Mouse (Mus musculus): ENCODE results near the gene Etv1. TPM values are rescaled to one million over a fixed set of nuclear protein-coding genes. Genes with fewer than 3 reads are reported as not detected.

Gene Etv1
- polyA plus RNA-seq (2014; fragmentation: Illumina TruSeq; extraction: RNeasy Lipid Tissue Mini Kit (QIAGEN cat#74804); ENCODE audit: low replicate concordance) = 11.1 TPM

GRCm38 (mm10) chr12:38779186-38779777 lies at the start of gene Etv1:
Gene Etv1 (plus strand): TSS chr12:38779380.

